Mouse (Mus musculus) adrenal gland, adult 18-20 months (tissue): ENCODE measurements at regions not wholly inside any gene's neighbourhood (a gene's known extent, or its start where the extent isn't known, plus 50 kb on each side); places are given as distances from the start of the nearest gene placed in this dataset.

ENCODE experiments used
- DNase-seq, 2 experiments: peaks; one replicate each; pipeline ENCODE4 v3.0.0; 2021 to 2022; ENCODE audit warnings: low spot score in 2 of 2

DNA sequence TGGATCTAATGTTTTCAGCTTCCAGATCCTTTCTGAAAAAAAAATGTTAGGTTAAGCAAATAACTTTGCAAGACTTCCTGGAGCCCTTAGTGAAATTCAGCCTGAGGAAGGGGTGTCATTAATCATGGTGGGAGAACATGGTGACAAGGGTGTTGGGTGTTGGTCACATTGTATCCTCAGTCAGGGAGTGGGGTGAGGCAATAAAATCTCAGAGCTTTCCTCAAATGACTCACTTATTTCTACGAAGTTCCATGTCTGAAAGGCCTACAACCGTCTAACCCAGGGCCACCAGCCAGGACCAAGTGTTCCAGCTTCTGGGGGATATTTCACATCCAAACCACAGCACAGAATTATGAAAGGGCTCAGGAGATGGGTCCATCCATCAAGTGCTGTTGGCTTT, 117.7 kb upstream of the Nr2f2 start:
- no peak for DNase-seq

DNA sequence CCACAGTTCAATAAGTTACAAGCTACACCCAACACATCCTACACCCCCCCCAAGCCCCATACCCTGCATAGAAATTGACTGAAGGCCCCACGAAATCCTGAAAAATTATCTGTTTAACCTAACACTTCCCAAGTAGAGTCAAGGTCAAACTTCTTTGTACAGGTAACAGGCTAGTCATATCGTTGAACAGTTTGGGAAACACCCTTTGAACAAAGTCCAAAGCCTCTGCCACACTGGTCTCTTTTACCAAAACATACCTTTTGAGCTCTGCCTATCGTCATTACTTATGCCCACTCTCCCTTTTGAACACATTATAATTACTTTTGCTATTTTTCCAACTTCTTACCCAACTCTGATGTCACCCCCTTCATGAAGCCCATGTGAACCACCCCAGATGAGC, 117.0 kb upstream of the Nr2f2 start:
- DNase-seq: no peak

- DNase-seq: no peak
Measured at GRCm38 (mm10) chr7:70481880-70482279, 115.3 kb upstream of the Nr2f2 start.

DNA sequence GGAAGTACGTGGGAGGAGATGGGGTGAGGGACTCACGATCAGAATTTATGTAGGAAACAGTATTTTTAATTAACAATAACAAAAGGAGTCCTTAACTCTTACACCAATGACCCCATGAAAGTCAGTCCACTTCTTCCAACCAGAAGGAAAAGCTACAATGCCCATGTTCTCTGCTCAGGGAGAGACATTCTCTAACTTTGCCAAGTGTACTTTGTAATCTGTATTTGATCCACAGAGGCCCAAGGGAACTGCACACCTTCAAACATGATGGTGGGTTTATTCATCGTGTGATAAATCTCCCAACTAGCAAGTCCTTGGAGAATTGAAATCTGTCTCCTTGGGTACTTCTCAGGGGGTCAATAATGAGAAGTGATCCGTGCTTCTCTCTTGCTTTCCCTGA, 106.3 kb upstream of the Nr2f2 start:
- no peak for DNase-seq

GRCm38 (mm10) chr7:70470557-70470956, 104.0 kb upstream of the Nr2f2 start:
- no peak for DNase-seq

DNA sequence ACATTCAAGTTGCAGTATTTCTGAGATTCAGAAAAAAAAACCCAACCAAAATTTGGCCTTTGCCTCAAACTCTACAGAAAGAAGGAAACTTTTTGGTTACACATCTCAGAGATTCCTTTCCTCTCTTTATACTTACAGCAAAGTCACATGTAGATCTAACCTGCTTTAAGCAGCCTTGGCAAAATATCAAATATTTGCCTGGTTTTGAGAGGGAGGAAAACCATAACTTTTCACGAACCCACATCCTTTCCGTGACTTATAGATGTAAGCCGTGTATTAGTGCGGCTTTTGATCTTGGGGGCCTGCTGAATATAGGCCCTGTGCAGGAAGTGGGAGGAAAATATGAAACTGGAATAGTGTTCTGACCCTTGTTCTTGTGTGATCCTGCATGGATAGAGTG, 95.6 kb upstream of the Nr2f2 start:
- DNase-seq: no peak

- DNase-seq: no peak
Measured at GRCm38 (mm10) chr7:70454525-70454924, 88.0 kb upstream of the Nr2f2 start.

GRCm38 (mm10) chr7:70452816-70453215, 86.3 kb upstream of the Nr2f2 start:
- no peak for DNase-seq

GRCm38 (mm10) chr7:70438908-70439307, 72.4 kb upstream of the Nr2f2 start:
- DNase-seq: no peak

- DNase-seq: no peak
Measured at GRCm38 (mm10) chr7:70433838-70434237, 67.3 kb upstream of the Nr2f2 start.

DNA sequence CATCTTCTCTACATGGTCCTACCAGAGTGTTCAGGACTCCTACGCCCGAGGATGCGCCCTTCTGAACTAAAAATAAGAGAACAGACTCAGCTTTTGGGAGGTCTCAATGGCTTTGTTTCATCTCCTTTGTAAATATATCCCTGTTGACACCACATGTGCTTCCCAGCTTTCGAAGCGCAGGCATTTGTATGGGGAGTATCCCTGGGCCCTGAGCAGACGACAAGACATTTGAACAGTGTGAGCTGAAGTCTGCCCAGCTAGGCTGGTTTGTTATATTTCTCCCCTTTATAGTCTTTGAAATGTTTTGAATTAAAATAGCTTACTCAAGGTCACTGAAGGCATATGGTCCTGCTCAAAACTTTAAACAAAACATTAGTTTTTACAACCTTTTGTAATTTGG, 66.8 kb upstream of the Nr2f2 start:
- DNase-seq: no peak

DNA sequence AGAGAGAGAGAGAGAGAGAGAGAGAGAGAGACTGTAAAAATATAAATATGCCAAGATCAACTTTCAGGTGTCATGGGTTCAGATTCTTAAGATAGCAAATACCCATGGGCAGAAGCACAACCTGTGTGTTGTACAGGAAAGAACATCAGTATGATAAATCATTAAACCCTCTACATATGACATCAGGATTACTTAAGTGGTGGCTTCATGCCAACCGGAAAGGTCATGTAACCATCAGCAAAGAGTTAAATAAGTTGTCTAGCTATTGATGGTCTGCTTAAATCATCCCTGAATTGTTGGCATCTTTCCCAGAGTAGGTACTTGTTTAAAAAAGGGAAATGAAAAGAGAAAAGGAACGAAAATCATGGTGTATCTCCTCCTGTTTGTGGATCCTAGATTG, 65.2 kb upstream of the Nr2f2 start:
- no peak for DNase-seq

GRCm38 (mm10) chr7:70429326-70429725, 62.8 kb upstream of the Nr2f2 start:
- no peak for DNase-seq

GRCm38 (mm10) chr7:70424231-70424620, 57.7 kb upstream of the Nr2f2 start:
- DNase-seq: no peak

DNA sequence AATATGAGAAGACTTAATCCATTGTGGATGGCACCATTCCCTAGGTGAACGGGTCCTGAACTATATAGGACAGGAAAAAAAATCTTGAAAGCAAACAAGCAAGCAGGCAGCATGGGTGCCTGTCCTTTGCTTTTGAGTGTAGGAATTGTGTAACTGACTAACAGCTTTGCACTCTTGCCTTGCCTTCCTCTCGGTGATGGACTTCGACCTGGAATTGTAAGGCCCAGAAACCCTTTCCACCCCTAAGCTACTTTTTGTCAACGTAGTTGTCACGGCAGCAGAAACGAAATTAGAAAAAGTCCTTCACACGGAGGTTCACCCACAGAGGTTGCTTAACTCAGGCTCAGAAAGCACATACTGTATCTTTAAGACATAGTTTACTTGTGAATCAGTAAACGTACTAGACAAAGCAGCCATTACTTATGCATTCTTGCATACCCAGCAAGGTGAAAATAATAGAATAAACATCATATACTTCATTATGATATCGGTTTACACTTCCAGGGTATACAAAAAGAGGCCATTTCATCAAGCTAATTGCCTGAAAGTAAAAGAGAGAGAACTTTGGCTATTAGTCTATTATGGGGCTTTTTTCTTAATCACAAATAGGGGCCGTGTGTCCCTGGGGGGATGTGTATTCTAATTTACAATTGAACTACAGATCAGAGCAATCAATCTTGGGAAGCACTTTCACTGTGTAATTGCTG, 57.1 kb upstream of the Nr2f2 start:
- DNase-seq: no peak

- DNase-seq: no peak
Measured at GRCm38 (mm10) chr7:70416185-70416941, 49.8 kb upstream of the Nr2f2 start.
